Mouse (Mus musculus): ENCODE data around the gene Trmt1l.

DNA sequence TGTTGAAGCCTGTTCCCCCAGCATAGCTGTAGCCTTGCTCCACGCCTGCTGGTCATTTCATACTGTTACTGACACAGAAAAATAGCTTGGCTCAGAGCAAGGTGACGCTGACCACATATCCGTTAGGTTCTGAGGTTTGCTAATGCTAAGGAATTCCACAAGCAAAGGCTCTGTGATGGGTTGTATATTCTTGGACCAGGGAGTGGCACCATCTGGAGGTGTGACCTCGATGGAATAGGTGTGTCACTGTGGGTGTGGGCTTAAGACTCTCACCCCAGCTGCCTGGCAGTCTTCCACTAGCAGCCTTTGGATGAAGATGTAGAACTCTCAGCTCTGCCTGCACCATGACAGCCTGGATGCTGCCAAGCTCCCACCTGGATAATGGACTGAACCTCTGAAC lies 38.2 kb downstream of the Trmt1l start:
- TF ChIP-seq E2F4 (IDR thresholded peaks at IDR 0.05; ENCODE audit: insufficient read depth) (no peak), MAX (IDR thresholded peaks at IDR 0.05; ENCODE audit: low read depth) (no peak), MYOG (IDR thresholded peaks at IDR 0.05; ENCODE audit: control insufficient read depth in 1 of 3, insufficient read depth in 1 of 3, insufficient read length in 2 of 3, low read depth in 2 of 3) (no peak), POLR2A (IDR thresholded peaks at IDR 0.05; ENCODE audit: insufficient read length, low read depth) (no peak), MYOD1 (IDR thresholded peaks at IDR 0.05; ENCODE audit: control insufficient read depth in 1 of 3, insufficient read length in 2 of 3, low read depth in 2 of 3) (no peak), USF1 (IDR thresholded peaks at IDR 0.05; ENCODE audit: low read depth) (no peak), CEBPB (IDR thresholded peaks at IDR 0.05; ENCODE audit: insufficient read depth, poor library complexity, severe bottlenecking) (no peak), POLR2AphosphoS2 (IDR thresholded peaks at IDR 0.05; ENCODE audit: insufficient read length, low read depth) (no peak)
